Mouse (Mus musculus) CD4-positive, CD25-positive, alpha-beta regulatory T cell, adult 4 months (primary cell): Measurements from ENCODE around the gene Znrf4. TPM values are rescaled to one million over a fixed set of nuclear protein-coding genes. Genes with fewer than 3 reads are reported as not detected.

Source experiments
- ATAC-seq: one replicate; pipeline ENCODE4 v1.8.0; 2017
- polyA plus RNA-seq, 2 experiments: library from polyadenylated mRNA; unstranded; fragments of 100-300 nt; shearing (Covaris generic); gene quantifications; one replicate each; pipeline ENCODE4 v1.2.1; 2017

Gene Znrf4
- polyA plus RNA-seq, 2 experiments from 2014 or later: not detected

- peak; percentile 45 for ATAC-seq
These were observed 24.8 kb downstream of the Znrf4 start for GRCm38 (mm10) chr17:56487441-56487888.

GRCm38 (mm10) chr17:56485926-56486325 lies 26.3 kb downstream of the Znrf4 start:
- no peak for ATAC-seq

GRCm38 (mm10) chr17:56485118-56485517 lies 27.1 kb downstream of the Znrf4 start:
- no peak for ATAC-seq

- no peak for ATAC-seq
These were observed 29.6 kb downstream of the Znrf4 start for GRCm38 (mm10) chr17:56482671-56483070.

GRCm38 (mm10) chr17:56479358-56479757 lies 32.9 kb downstream of the Znrf4 start:
- peak; percentile 28 for ATAC-seq

GRCm38 (mm10) chr17:56478191-56478611 lies 34.0 kb downstream of the Znrf4 start:
- no peak for ATAC-seq

GRCm38 (mm10) chr17:56477191-56477818 lies 34.9 kb downstream of the Znrf4 start:
- ATAC-seq: no peak

GRCm38 (mm10) chr17:56476402-56476752 lies 35.9 kb downstream of the Znrf4 start, which contains the start of gene Ptprs:
Gene Ptprs, minus strand, starts transcription at chr17:56476483.
- peak; percentile 62 for ATAC-seq

- ATAC-seq: no peak
These were observed 36.4 kb downstream of the Znrf4 start for GRCm38 (mm10) chr17:56475584-56476401.

- ATAC-seq: no peak
These were observed 37.2 kb downstream of the Znrf4 start for GRCm38 (mm10) chr17:56474831-56475581.

GRCm38 (mm10) chr17:56474311-56474830 lies 37.9 kb downstream of the Znrf4 start:
- ATAC-seq: no peak

- no peak for ATAC-seq
These were observed 38.7 kb downstream of the Znrf4 start for GRCm38 (mm10) chr17:56473611-56473905.

- ATAC-seq: peak; percentile 65
These were observed 39.3 kb downstream of the Znrf4 start for GRCm38 (mm10) chr17:56472733-56473610.

- ATAC-seq: no peak
These were observed 40.1 kb downstream of the Znrf4 start for GRCm38 (mm10) chr17:56472121-56472520.

GRCm38 (mm10) chr17:56471136-56471535 lies 41.1 kb downstream of the Znrf4 start:
- no peak for ATAC-seq

GRCm38 (mm10) chr17:56470571-56470970 lies 41.7 kb downstream of the Znrf4 start:
- ATAC-seq: no peak

- no peak for ATAC-seq
These were observed 42.2 kb downstream of the Znrf4 start for GRCm38 (mm10) chr17:56470001-56470436.

GRCm38 (mm10) chr17:56469275-56469674 lies 43.0 kb downstream of the Znrf4 start:
- no peak for ATAC-seq

- ATAC-seq: no peak
These were observed 43.4 kb downstream of the Znrf4 start for GRCm38 (mm10) chr17:56468870-56469269.

- ATAC-seq: no peak
These were observed 43.9 kb downstream of the Znrf4 start for GRCm38 (mm10) chr17:56468380-56468779.

GRCm38 (mm10) chr17:56467456-56467884 lies 44.8 kb downstream of the Znrf4 start:
- no peak for ATAC-seq

GRCm38 (mm10) chr17:56466747-56467146 lies 45.5 kb downstream of the Znrf4 start:
- no peak for ATAC-seq
